Mouse (Mus musculus): Measurements from ENCODE around the gene Atf7ip2. TPM values are rescaled to one million over a fixed set of nuclear protein-coding genes. Genes with fewer than 3 reads are reported as not detected.

The Atf7ip2 gene
- 0.04 TPM in 1 of 2 replicates, not detected in the other for polyA plus RNA-seq (2012; rRNA removed; ENCODE audit: low replicate concordance)

DNA sequence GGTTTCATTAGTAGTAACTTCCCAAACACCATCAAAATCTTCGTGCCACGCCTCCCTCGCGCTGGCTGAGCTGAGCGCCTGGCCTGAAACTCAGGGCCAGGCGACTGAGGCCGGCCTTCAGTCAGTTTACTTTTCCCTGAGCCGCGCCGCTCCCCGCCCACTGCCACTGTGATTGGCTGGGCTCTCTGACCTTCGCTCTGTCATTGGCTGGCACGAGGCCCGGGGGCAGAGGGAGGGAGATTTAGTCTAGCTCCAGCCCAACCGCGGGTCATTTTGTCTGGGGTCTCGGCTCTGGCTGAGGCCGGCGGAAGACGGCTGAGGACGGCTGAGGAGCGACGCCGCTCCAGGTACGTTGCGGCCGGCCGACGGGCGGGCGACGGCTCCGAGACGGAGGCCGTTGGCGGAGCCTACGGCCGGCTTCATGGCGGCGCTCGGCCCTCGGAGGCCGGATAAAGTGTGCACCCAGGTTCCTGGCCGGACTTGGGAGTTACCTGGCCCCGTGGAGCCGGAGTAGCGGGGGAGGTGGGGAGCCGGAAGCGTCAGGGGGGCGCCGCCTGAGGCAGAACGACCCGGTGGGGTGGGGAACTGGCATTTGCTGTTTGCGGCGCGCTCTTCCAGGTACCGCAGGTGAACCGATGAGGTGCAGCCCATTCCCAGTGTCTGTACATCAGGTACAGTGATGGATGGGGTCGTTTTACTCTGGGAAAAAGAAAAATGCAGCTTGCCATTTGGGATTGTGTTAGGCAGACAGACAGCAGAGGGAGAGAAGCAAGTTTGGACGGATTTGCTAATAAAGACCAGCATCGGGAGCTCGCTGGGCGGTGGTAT, at the start of gene Atf7ip2:
Atf7ip2 (plus strand) TSS at position 34 of the 828 bp plus-strand sequence.

DNA sequence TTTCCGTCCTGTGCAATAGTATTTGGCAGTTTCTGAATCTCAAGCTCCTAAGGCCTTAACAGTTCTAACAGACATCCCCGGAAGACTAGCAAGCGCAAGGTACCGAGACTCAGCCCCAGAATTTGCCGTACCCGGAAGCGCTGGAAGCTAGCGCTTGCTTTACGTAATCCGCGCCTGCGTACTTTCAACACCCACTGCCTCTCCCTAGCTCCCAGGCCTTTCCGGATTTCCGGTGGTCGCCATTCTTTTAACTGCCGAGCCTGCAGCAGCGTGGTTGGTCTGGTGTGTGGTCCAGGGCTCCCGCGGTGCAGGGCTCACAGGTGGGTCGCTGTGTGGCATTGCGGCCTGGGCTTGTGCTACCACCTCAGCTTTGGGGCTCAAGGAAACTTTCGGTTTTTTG, 22.5 kb upstream of the Atf7ip2 start, which contains the start of gene Rpl39l:
Rpl39l (plus strand) TSS at position 222 of the 400 bp plus-strand sequence.

Other genes starting within 250 kb of the Atf7ip2 start
- gene Grin2a, start 197.2 kb upstream of the Atf7ip2 start, polyA plus RNA-seq (2012; rRNA removed; ENCODE audit: low replicate concordance) = not detected in 2 replicates
- gene Rpl39l, start 22.5 kb upstream of the Atf7ip2 start, polyA plus RNA-seq (2012; rRNA removed; ENCODE audit: low replicate concordance) = 1.6 and 2.0 TPM in 2 replicates
- gene Emp2, start 121.3 kb downstream of the Atf7ip2 start, polyA plus RNA-seq (2012; rRNA removed; ENCODE audit: low replicate concordance) = 25.9 and 57.5 TPM in 2 replicates
- gene Tekt5, start 202.8 kb downstream of the Atf7ip2 start, polyA plus RNA-seq (2012; rRNA removed; ENCODE audit: low replicate concordance) = 0.27 TPM in 1 of 2 replicates, not detected in the other
- gene Nubp1, start 219.2 kb downstream of the Atf7ip2 start, polyA plus RNA-seq (2012; rRNA removed; ENCODE audit: low replicate concordance) = 26.4 and 26.6 TPM in 2 replicates